Mouse (Mus musculus) retina, embryonic 14.5 days (tissue): ENCODE data around the gene Pcif1.
A peak's percentile ranks its signal among the peaks of the same experiment; 100 is the strongest.
"Not testable (repeated sequence)": the region's sequence is repeated elsewhere in the genome, so short reads cannot be mapped to it uniquely, and the experiment has no call there.

Experiments
- DNase-seq: peaks from one replicate; pipeline ENCODE4 v3.0.0-alpha.2; 2015; ENCODE audit warnings: low spot score

Pcif1 gene

DNA sequence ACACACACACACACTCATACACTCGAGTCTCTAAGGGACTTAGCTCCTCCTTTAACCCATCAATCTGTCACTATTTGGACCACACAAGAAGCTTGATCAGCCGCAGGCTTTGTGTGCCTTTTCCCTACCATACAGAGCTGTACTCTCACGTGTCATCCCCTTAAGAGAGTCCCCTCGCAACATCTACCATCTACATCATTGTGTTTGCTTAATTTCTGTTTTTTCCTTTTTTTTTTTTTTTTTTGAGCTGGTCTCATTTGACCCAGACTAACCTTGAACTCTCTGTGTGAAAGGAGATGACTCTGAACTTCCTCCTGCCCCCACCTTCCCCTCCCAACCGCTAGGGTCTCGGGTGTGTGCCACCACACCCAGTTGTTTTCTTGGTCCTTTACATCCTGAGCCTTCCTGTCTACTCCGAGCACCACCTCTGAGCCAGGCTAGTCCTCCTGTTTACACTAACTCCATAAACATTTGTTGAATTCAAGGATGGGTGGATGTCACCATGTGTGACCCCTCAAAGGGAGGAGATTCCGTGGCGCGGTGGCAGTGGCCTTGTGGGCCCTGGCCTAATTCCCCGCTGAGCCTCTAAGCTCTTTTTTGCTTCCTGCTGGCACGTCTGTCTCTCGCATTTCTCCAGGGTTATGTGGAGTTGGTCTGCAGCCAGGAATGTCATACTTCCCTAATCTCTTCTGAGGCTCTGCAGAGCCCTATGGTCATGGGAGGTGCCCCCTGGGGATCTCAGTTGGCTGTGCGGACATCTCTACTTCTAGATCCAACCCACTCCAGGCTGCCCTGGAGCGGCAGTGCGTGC, 12.2 kb upstream of the Pcif1 start:
- no peak for DNase-seq

- DNase-seq: no peak
Measured at GRCm38 (mm10) chr2:164867566-164867965, 11.5 kb upstream of the Pcif1 start.

GRCm38 (mm10) chr2:164868491-164868890, 10.6 kb upstream of the Pcif1 start:
- DNase-seq: no peak

DNA sequence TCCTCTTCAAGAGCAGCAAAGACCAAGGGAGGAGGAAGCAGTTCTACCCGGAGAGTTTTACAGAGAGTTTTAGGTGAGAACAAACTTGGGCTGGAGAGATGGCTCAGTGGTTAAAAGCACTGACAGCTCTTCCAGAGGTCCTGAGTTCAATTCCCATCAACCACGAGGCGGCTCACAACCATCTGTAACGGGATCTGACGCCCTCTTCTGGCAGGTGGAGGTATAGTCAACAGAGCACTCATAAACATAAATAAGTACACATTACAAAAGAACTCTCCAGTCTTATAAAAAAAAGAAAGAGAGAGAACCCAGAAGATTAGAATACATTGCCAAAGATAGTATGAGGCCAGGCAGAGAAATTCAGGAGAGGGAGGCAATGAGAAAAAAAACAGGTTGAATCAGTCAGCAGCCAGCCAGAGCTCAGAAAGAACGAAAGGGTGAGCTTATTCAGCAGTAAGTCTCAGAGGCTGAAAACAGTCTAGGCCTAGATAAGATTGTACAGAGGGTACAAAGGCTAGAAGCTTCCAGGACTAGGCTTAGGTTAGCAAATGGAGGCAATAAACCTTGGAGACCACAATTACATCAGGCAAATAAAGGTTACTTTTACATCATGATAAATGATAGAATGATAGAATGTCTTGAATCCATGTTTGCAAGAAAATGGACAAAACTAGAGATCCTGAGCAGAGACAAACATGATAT, 7.4 kb upstream of the Pcif1 start:
- DNase-seq: no peak

- DNase-seq: no peak
Measured at GRCm38 (mm10) chr2:164873621-164874020, 5.5 kb upstream of the Pcif1 start.

DNA sequence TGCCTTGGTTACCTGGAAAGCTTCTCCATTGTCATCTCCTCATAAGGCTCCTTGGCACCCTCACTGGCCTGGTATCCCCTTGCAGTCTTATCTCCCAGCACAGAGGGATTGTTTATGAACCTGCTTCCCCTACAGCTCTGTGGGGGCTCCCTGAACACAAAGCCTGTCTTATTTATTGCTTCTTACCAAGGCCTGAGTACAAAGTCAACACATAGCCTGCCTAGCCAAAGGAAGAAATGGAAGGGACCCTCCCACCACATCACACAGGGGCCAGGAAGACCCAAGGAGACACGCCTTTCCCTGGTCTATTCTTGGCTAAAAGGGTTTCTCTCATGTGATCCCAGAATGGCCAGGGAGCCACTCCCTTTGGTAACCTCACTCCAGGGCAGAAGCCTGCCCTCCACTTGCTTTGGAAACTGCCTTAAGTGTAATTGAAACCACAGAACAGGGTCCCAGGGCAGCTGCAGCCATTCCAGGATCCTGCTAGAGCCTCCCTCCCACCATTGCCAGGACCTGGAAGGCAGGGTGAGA, 4.8 kb upstream of the Pcif1 start:
- no peak for DNase-seq

GRCm38 (mm10) chr2:164875648-164876047, 3.5 kb upstream of the Pcif1 start:
- DNase-seq: not testable (repeated sequence)

DNA sequence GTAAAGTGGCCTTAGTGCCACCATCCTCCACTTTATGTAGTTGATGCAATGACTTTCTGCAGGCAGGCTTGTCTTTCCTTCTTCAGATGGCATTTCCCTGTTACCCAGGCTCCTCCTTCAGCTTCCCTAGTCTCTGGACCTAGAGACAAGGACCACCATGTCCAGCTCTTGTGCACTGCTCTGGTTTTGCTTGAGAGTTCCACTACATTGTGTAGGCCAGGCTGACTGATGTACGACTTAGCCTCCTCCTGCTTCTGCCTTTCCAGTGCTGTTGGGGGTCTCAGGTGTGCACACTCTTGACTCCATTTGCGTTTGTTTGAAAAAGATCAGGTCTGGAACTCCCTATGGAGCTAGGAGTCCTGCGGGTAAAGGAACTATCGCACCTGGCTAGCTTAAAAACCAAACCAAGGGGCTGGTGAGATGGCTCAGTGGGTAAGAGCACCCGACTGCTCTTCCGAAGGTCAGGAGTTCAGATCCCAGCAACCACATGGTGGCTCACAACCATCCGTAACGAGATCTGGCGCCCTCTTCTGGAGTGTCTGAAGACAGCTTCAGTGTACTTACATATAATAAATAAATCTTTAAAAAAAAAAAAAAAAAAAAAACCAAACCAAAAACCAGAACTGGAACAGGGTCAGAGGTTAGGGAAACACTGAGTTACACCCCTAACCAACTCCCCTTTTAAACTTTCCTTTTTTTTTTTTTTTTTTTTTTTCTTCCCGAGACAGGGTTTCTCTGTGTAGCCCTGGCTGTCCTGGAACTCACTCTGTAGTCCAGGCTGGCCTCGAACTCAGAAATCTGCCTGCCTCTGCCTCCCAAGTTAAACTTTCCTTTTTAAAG, 1.5 kb upstream of the Pcif1 start:
- DNase-seq: not testable (repeated sequence)

GRCm38 (mm10) chr2:164878509-164879227, 436 bp upstream of the Pcif1 start:
- DNase-seq: peak; percentile 61

DNA sequence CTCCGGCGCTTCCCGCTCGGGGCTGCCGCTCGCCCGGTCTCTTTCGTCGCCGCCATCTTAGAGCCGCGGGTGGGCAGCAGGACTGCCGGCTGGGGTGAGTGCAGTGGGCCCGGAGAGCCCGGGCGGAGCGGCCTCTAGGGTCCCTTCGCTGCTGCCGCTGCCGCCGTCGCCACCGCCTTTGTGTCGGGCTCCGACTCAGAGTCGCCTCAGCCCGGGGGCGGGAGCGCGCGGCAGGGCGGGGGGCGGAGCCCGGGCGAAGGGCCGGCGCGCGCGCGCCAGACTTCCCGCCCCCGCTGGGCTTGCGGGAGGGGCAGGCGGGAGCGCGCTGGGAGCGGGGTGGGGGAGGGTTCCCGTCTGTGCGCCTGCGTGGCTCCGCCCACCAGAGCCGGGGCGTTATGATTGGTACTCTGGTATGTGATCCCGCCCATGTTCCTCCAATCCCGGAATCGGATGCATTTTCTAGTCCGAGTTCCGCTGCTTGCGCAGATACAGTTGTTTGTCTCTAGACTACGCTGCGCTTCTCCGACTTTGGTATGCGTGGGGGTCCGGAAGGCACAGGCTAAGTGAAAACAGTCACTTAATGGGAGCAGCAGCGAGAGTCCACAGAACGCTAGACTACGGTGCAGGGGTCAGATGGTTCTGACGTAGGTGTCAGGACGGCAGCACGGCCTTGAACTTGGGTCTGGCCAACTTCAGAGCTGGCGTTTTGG, 619 bp downstream of the Pcif1 start:
- peak; percentile 98 for DNase-seq

GRCm38 (mm10) chr2:164882619-164883018, 3.5 kb downstream of the Pcif1 start:
- DNase-seq: peak; percentile 51

DNA sequence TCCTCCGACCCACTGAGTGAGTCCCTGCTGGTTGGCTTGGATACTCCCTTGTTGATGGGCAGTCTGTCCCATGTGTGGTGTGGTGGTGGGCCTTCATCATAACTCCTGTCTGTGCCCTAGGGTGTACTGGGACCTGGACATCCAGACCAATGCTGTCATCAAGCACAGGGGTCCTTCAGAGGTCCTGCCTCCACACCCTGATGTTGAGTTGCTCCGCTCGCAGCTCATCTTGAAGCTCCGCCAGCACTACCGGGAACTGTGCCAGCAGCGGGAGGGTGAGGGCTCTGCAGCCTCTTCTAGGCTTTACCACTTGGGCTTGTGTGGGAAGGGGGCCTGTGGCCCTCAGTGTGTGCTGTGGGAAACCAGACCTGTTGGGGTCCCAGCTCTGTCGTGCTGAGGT, 6.7 kb downstream of the Pcif1 start:
- DNase-seq: no peak

DNA sequence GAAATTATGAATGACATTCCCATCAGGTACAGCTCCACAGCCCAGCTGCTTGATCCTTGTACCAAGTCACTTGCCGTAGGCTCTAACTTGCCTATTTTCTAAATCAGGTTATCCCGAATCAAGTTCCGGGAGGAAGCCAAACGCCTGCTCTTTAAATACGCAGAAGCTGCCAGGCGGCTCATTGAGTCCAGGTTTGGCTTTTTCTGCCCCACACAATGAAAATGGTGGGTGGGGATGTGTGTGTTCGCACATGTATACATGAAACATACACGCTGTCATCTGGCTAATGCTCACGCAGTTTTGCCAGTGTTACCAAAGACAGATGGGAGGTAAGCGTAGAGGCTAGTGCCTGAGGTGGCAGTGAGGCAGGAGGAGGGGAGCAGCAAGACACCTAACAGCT, 7.5 kb downstream of the Pcif1 start:
- DNase-seq: no peak

DNA sequence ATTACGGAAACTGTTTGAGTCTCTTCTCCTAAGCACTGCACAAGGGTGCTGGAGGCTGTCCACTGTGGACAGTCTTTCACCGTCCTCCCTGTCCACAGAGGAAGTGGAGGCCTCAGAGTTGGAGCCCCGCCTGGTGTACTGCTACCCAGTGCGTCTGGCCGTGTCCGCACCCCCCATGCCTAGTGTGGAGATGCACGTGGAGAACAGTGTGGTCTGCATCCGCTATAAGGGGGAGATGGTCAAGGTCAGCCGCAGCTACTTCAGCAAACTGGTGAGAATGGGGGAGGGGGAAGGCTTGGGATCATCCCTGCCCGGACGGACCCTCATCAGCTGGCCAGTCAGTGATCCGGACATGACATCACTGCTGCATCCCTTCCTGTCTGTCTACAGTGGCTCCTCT, 9.9 kb downstream of the Pcif1 start:
- DNase-seq: no peak

GRCm38 (mm10) chr2:164889960-164890359, 10.9 kb downstream of the Pcif1 start:
- DNase-seq: no peak

- DNase-seq: no peak
Measured at GRCm38 (mm10) chr2:164890411-164891049, 11.4 kb downstream of the Pcif1 start.

DNA sequence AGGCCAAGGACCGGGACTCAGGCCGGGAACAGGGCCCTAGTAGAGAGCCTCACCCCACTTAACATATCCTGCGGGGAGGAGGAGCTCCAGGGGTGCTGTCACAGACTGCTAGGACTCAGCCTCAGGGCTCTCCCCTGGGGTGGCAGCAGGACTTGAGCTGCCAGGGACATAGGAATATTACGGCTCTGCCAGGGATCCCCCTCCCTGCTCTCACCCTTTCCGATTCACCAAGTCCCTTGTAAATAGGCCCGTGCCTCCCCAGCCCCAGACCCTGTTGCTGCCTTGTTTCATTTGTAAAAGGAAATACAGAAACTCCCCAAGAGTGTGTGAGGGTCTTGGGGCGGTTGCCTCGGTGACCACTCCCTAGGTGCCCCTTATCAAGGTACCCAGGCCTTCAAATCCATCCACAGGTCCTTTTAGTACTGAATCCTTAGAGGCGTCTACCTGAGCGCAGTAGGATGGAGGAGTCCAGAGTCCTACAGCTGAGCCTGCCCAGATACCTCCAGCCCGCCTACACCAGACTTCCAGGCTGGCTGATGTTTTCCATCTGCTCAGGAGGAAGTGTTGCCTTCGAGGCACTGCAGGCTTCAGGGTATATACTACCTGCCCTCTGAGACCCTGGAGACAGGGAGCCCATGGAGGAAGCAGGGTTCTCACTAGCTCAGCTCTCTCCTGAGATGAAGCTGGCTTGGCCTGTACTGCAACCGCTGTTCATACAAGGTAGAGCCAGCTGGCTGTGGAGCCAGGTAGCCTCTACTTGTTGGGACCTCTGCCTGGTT, 12.1 kb downstream of the Pcif1 start:
- no peak for DNase-seq

DNA sequence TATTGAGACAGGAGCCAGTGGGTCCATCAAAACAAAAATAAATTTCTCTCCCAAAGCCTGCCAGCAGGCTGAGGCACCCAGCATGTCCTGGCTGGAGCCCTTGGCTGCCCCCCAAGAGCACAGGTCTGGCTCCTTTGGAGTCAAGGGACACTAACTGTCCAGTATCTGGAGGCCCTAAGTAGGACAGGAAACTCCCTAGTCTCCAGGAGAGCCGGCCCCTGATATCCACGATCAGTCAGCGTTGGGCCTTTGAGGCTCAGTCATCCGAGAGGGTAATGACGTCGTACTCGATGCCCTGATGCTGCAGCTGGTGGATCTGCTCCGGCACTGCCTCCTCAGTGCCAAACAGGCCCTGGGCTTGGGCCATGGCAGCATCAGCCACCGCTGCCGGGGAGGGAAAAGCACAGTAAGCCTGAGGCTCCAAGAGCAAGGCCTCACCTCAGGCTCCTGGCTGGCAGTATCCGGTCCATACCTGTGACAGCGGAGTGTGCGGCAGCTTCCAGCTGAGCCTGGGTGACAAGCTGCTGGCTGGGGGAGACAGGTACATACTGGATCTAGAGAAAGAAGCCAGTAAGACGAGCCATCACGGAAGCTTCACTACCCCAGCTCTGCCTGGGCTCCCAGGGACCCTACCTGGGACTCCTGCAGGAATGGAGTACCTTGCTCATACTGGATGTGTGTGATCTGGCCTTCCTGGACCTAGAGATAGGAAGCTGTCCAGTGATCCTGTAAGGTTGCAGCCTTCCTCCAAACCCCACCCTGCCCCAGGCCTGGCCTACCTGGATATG, 13.0 kb downstream of the Pcif1 start:
- DNase-seq: no peak

- DNase-seq: no peak
Measured at GRCm38 (mm10) chr2:164892696-164893216, 13.7 kb downstream of the Pcif1 start.
